Mouse (Mus musculus): Measurements from ENCODE around the gene Smim5.

DNA sequence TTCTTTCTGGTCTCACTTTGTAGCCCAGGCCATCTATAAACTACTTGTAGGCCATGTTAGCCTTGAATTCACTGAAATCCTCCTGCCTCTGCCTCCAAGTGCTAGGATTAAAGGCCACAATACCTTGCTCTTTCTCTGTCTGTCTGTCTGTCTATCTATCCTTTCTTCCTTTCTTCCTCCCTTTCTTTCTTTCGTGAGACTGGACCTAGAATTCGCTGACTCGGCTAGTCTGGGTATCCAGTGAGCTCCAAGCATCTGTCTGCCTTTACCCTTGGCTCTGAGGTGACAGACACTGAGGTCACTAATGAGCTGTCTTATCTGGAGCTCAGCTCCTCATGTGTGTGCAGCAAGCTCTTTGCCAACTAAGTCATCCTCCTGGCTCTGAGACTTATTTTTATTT is 23.8 kb upstream of the Smim5 start:
- TF ChIP-seq POLR2A (IDR thresholded peaks at IDR 0.05; ENCODE audit: borderline replicate concordance, insufficient read depth, low read length) (no peak), CTCF (IDR thresholded peaks at IDR 0.05; ENCODE audit: borderline replicate concordance, insufficient read depth, low read depth, low read length) (no peak)

Data from cerebellum, adult 2 months (tissue).